Mouse (Mus musculus): ENCODE data around the gene Olfr512. TPM values are rescaled to one million over a fixed set of nuclear protein-coding genes. Genes with fewer than 3 reads are reported as not detected.

Olfr512 gene
- polyA plus RNA-seq (2012; rRNA removed) (not detected in 2 replicates), polyA plus RNA-seq (2014; fragmentation: Nextera tagmentation; extraction: Ambion mirVana) (not detected in 2 replicates)

- Histone ChIP-seq H3K27me3 (ENCODE audit: control insufficient read depth, insufficient read depth, low read length) (no peaks in the 10 kb centered on the region), H3K36me3 (replicated peaks; ENCODE audit: control insufficient read depth, insufficient read depth, low read depth) (no peaks in the 10 kb centered on the region), H3K4me1 (replicated peaks; ENCODE audit: control insufficient read depth in 2 of 2, insufficient read depth in 2 of 2, low read length in 1 of 2) (no peaks in the 10 kb centered on the region), H3K9ac (replicated peaks) (no peak within 1 kb of the TSS), H3K9me3 (ENCODE audit: control insufficient read depth, low read length) (no peaks in the 10 kb centered on the region), H3K4me3 (ENCODE audit: insufficient read depth in 1 of 2, low read depth in 2 of 2, low read length in 2 of 2) (no peak within 1 kb of the TSS), H3K4me2 (ENCODE audit: low read depth) (no peak within 1 kb of the TSS), H3K27ac (no peak within 1 kb of the TSS)
- DNase-seq (ENCODE audit: low read depth in 3 of 3, low spot score in 3 of 3) (no peak), ATAC-seq (ENCODE audit: insufficient read depth) (no peak)
- TF ChIP-seq EP300 (IDR thresholded peaks at IDR 0.05; ENCODE audit: low read depth) (no peak), CTCF (IDR thresholded peaks at IDR 0.05; ENCODE audit: low read depth) (no peak)
Observed at GRCm38 (mm10) chr7:108713020-108713419, at the start of gene Olfr512. Gene Olfr512, plus strand, starts transcription at chr7:108713320.

- Histone ChIP-seq H3K9ac (replicated peaks) (no peak within 1 kb of the TSS), H3K4me3 (ENCODE audit: insufficient read depth in 1 of 2, low read depth in 2 of 2, low read length in 2 of 2) (no peak within 1 kb of the TSS), H3K4me2 (ENCODE audit: low read depth) (no peak within 1 kb of the TSS), H3K9me3 (ENCODE audit: control insufficient read depth, low read length) (no peaks in the 10 kb centered on the region), H3K4me1 (replicated peaks; ENCODE audit: control insufficient read depth in 2 of 2, insufficient read depth in 2 of 2, low read length in 1 of 2) (no peaks in the 10 kb centered on the region), H3K36me3 (replicated peaks; ENCODE audit: control insufficient read depth, insufficient read depth, low read depth) (no peaks in the 10 kb centered on the region), H3K27me3 (ENCODE audit: control insufficient read depth, insufficient read depth, low read length) (no peaks in the 10 kb centered on the region), H3K27ac (no peak within 1 kb of the TSS)
- 57% methylated on average over 1 of the region's 1 CpGs for WGBS (ENCODE audit: insufficient replicate concordance)
- DNase-seq (ENCODE audit: low read depth in 3 of 3, low spot score in 3 of 3), result no peak
- no peak for ATAC-seq (ENCODE audit: insufficient read depth)
- TF ChIP-seq CTCF (IDR thresholded peaks at IDR 0.05; ENCODE audit: low read depth) (no peak), EP300 (IDR thresholded peaks at IDR 0.05; ENCODE audit: low read depth) (no peak)
Observed at GRCm38 (mm10) chr7:108666118-108666517, 47.0 kb upstream of the Olfr512 start, which contains the start of gene Olfr510. Gene Olfr510, plus strand, starts transcription at chr7:108666418.

GRCm38 (mm10) chr7:108671058-108671457, 42.1 kb upstream of the Olfr512 start:
- Histone ChIP-seq H3K27ac (no peak overlapping the region), H3K9me3 (ENCODE audit: control insufficient read depth, low read length) (no peaks in the 10 kb centered on the region), H3K4me1 (replicated peaks; ENCODE audit: control insufficient read depth in 2 of 2, insufficient read depth in 2 of 2, low read length in 1 of 2) (no peaks in the 10 kb centered on the region), H3K36me3 (replicated peaks; ENCODE audit: control insufficient read depth, insufficient read depth, low read depth) (no peaks in the 10 kb centered on the region), H3K9ac (replicated peaks) (no peak overlapping the region), H3K4me3 (ENCODE audit: insufficient read depth in 1 of 2, low read depth in 2 of 2, low read length in 2 of 2) (no peak overlapping the region), H3K27me3 (ENCODE audit: control insufficient read depth, insufficient read depth, low read length) (no peaks in the 10 kb centered on the region), H3K4me2 (ENCODE audit: low read depth) (no peak overlapping the region)
- WGBS (ENCODE audit: insufficient replicate concordance), result 41% methylated on average over 1 of the region's 1 CpGs
- DNase-seq (ENCODE audit: low read depth in 3 of 3, low spot score in 3 of 3), result no peak
- ATAC-seq (ENCODE audit: insufficient read depth), result no peak
- TF ChIP-seq CTCF (IDR thresholded peaks at IDR 0.05; ENCODE audit: low read depth), result no peak
- no peak for TF ChIP-seq EP300 (IDR thresholded peaks at IDR 0.05; ENCODE audit: low read depth)

GRCm38 (mm10) chr7:108678886-108679285, 34.2 kb upstream of the Olfr512 start:
- H3K4me2 ChIP-seq (ENCODE audit: low read depth), result no peak overlapping the region
- H3K9ac ChIP-seq (replicated peaks), result no peak overlapping the region
- H3K4me3 ChIP-seq (ENCODE audit: insufficient read depth in 1 of 2, low read depth in 2 of 2, low read length in 2 of 2), result no peak overlapping the region
- 53% methylated on average over 4 of the region's 4 CpGs for WGBS (ENCODE audit: insufficient replicate concordance)
- TF ChIP-seq CTCF (IDR thresholded peaks at IDR 0.05; ENCODE audit: low read depth) (no peak), EP300 (IDR thresholded peaks at IDR 0.05; ENCODE audit: low read depth) (no peak)
- H3K27ac ChIP-seq, result no peak overlapping the region
- H3K36me3 ChIP-seq (replicated peaks; ENCODE audit: control insufficient read depth, insufficient read depth, low read depth), result no peaks in the 10 kb centered on the region
- no peak for DNase-seq (ENCODE audit: low read depth in 3 of 3, low spot score in 3 of 3)
- no peaks in the 10 kb centered on the region for H3K9me3 ChIP-seq (ENCODE audit: control insufficient read depth, low read length)
- H3K4me1 ChIP-seq (replicated peaks; ENCODE audit: control insufficient read depth in 2 of 2, insufficient read depth in 2 of 2, low read length in 1 of 2), result no peaks in the 10 kb centered on the region
- no peak for ATAC-seq (ENCODE audit: insufficient read depth)
- no peaks in the 10 kb centered on the region for H3K27me3 ChIP-seq (ENCODE audit: control insufficient read depth, insufficient read depth, low read length)

- H3K9me3 ChIP-seq (ENCODE audit: control insufficient read depth, low read length), result no peaks in the 10 kb centered on the region
- no peak for DNase-seq (ENCODE audit: low read depth in 3 of 3, low spot score in 3 of 3)
- WGBS (ENCODE audit: insufficient replicate concordance), result 23% methylated on average over 1 of the region's 1 CpGs
Observed at GRCm38 (mm10) chr7:108750673-108751072, 37.6 kb downstream of the Olfr512 start, which contains the start of gene Olfr513. Gene Olfr513, plus strand, starts transcription at chr7:108750973.

More at GRCm38 (mm10) chr7:108750673-108751072, 37.6 kb downstream of the Olfr512 start, which contains the start of gene Olfr513:
- Histone ChIP-seq H3K36me3 (replicated peaks; ENCODE audit: control insufficient read depth, insufficient read depth, low read depth) (no peaks in the 10 kb centered on the region), H3K4me3 (ENCODE audit: insufficient read depth in 1 of 2, low read depth in 2 of 2, low read length in 2 of 2) (no peak within 1 kb of the TSS), H3K9ac (replicated peaks) (no peak within 1 kb of the TSS), H3K4me1 (replicated peaks; ENCODE audit: control insufficient read depth in 2 of 2, insufficient read depth in 2 of 2, low read length in 1 of 2) (no peaks in the 10 kb centered on the region), H3K27me3 (ENCODE audit: control insufficient read depth, insufficient read depth, low read length) (no peaks in the 10 kb centered on the region), H3K27ac (no peak within 1 kb of the TSS), H3K4me2 (ENCODE audit: low read depth) (no peak within 1 kb of the TSS)
- no peak for ATAC-seq (ENCODE audit: insufficient read depth)
- TF ChIP-seq EP300 (IDR thresholded peaks at IDR 0.05; ENCODE audit: low read depth) (no peak), CTCF (IDR thresholded peaks at IDR 0.05; ENCODE audit: low read depth) (no peak)

All from liver, embryonic 14.5 days (tissue).